Mouse (Mus musculus) kidney, adult 2 months (tissue): ENCODE results near the gene Trmt1. TPM values are rescaled to one million over a fixed set of nuclear protein-coding genes. Genes with fewer than 3 reads are reported as not detected.

Experiments
- DNase-seq: peaks from one replicate; pipeline ENCODE4 v3.0.0; 2021
- H3K27ac ChIP-seq: fragments of 200-500 bp; 2 replicates; pipeline ENCODE4 v1.5.1; 2012; ENCODE audit warnings: low read depth, low read length, control low read depth, inconsistent platforms; ENCODE audit not compliant: insufficient read depth
- H3K27me3 ChIP-seq: fragments of 200-500 bp; replicated peaks from 2 replicates; pipeline ENCODE4 v1.6.1; 2012; ENCODE audit warnings: mild to moderate bottlenecking, moderate library complexity, low read length, inconsistent platforms; ENCODE audit not compliant: control insufficient read depth, insufficient read depth
- H3K36me3 ChIP-seq: fragments of 200-500 bp; 2 replicates; pipeline ENCODE4 v1.6.1; 2012; ENCODE audit warnings: mild to moderate bottlenecking, moderate library complexity, low read length, inconsistent platforms; ENCODE audit not compliant: control insufficient read depth, insufficient read depth
- H3K4me1 ChIP-seq: fragments of 200-500 bp; 2 replicates; pipeline ENCODE4 v1.6.1; 2011; ENCODE audit warnings: low read length; ENCODE audit not compliant: control insufficient read depth, insufficient read depth
- H3K4me3 ChIP-seq: fragments of 200-500 bp; 2 replicates; pipeline ENCODE4 v1.5.1; 2011; ENCODE audit warnings: mild to moderate bottlenecking, low read depth, low read length, control low read depth; ENCODE audit not compliant: insufficient read depth
- CTCF ChIP-seq: fragments of 200-500 bp; conservative IDR thresholded peaks from 2 replicates; pipeline ENCODE4 v1.5.1; 2011; ENCODE audit warnings: low read depth, mild to moderate bottlenecking, control low read depth, low read length, moderate library complexity, mixed read lengths; ENCODE audit not compliant: insufficient read depth, insufficient read length
- POLR2A ChIP-seq: fragments of 200-500 bp; IDR thresholded peaks from one replicate; pipeline ENCODE4 v1.6.1; 2011; ENCODE audit warnings: low read depth, low read length, control low read depth
- WGBS: fragments of 180-500 bp; shearing (Covaris S2); methylation state at CpG from one replicate; pipeline ENCODE4 v1.1.7; 2018; 5-methylcytosine and 5-hydroxymethylcytosine counted together
- polyA plus RNA-seq: library from polyadenylated mRNA; depleted of rRNA; stranded (reverse); fragments of >200 nt; gene quantifications from 2 replicates; pipeline ENCODE4 v1.2.3, GENCODE M21; 2012

Gene Trmt1
- polyA plus RNA-seq, 1 experiment = 73.7 TPM

- WGBS = 71% methylated on average over 3 of the region's 3 CpGs
- no peak for DNase-seq
- Histone ChIP-seq H3K36me3 (no peaks in the 10 kb centered on the region), H3K4me1 (peaks cover 15% of the 10 kb centered on the region), H3K27ac (no peak overlapping the region), H3K4me3 (no peak overlapping the region), H3K27me3 (no peaks in the 10 kb centered on the region)
- TF ChIP-seq CTCF (no peak), POLR2A (no peak)
Observed at GRCm38 (mm10) chr8:84728474-84728873, 42.4 kb downstream of the Trmt1 start.

- TF ChIP-seq POLR2A (no peak), CTCF (no peak)
- Histone ChIP-seq H3K27ac (no peak overlapping the region), H3K27me3 (no peaks in the 10 kb centered on the region), H3K36me3 (no peaks in the 10 kb centered on the region), H3K4me1 (peaks cover 11% of the 10 kb centered on the region), H3K4me3 (no peak overlapping the region)
- WGBS = 75% methylated on average over 16 of the region's 16 CpGs
- peak; percentile 77 for DNase-seq
Observed at GRCm38 (mm10) chr8:84729921-84730362, 43.8 kb downstream of the Trmt1 start.

- 83% methylated on average over 9 of the region's 9 CpGs for WGBS
- H3K4me3 ChIP-seq = no peak overlapping the region
- peaks cover 6% of the 10 kb centered on the region for H3K4me1 ChIP-seq
- H3K27me3 ChIP-seq = no peaks in the 10 kb centered on the region
- no peak for DNase-seq
- no peak overlapping the region for H3K27ac ChIP-seq
- H3K36me3 ChIP-seq = no peaks in the 10 kb centered on the region
- TF ChIP-seq POLR2A = no peak
- TF ChIP-seq CTCF = no peak
Observed at GRCm38 (mm10) chr8:84730541-84731370, 44.6 kb downstream of the Trmt1 start.

- no peak for TF ChIP-seq POLR2A
- Histone ChIP-seq H3K4me1 (peaks cover 5% of the 10 kb centered on the region), H3K27me3 (no peaks in the 10 kb centered on the region), H3K4me3 (no peak overlapping the region), H3K27ac (no peak overlapping the region), H3K36me3 (no peaks in the 10 kb centered on the region)
- 55% methylated on average over 11 of the region's 11 CpGs for WGBS
- DNase-seq = no peak
Observed at GRCm38 (mm10) chr8:84731371-84732177, 45.5 kb downstream of the Trmt1 start.

GRCm38 (mm10) chr8:84732545-84732944, 46.4 kb downstream of the Trmt1 start:
- H3K4me1 ChIP-seq = peaks cover 5% of the 10 kb centered on the region
- no peak overlapping the region for H3K27ac ChIP-seq
- H3K36me3 ChIP-seq = no peaks in the 10 kb centered on the region
- no peak overlapping the region for H3K4me3 ChIP-seq
- DNase-seq = no peak
- H3K27me3 ChIP-seq = no peaks in the 10 kb centered on the region
- 50% methylated on average over 5 of the region's 5 CpGs for WGBS
- no peak for TF ChIP-seq POLR2A
- TF ChIP-seq CTCF = no peak

GRCm38 (mm10) chr8:84732996-84733395, 46.9 kb downstream of the Trmt1 start:
- no peak for TF ChIP-seq POLR2A
- TF ChIP-seq CTCF = no peak
- Histone ChIP-seq H3K4me1 (peaks cover 8% of the 10 kb centered on the region), H3K27me3 (no peaks in the 10 kb centered on the region), H3K36me3 (no peaks in the 10 kb centered on the region), H3K27ac (no peak overlapping the region), H3K4me3 (no peak overlapping the region)
- DNase-seq = peak; percentile 50
- WGBS = 42% methylated on average over 6 of the region's 6 CpGs

GRCm38 (mm10) chr8:84733959-84734358, 47.9 kb downstream of the Trmt1 start:
- 96% methylated on average over 6 of the region's 6 CpGs for WGBS
- H3K4me1 ChIP-seq = peaks cover 8% of the 10 kb centered on the region
- H3K27me3 ChIP-seq = no peaks in the 10 kb centered on the region
- no peak for DNase-seq
- no peak overlapping the region for H3K4me3 ChIP-seq
- H3K36me3 ChIP-seq = no peaks in the 10 kb centered on the region
- TF ChIP-seq POLR2A = no peak
- no peak for TF ChIP-seq CTCF
- no peak overlapping the region for H3K27ac ChIP-seq
